Mouse (Mus musculus) frontal cortex, adult (tissue): ENCODE measurements around the gene Fut8.
A peak's percentile ranks its signal among the peaks of the same experiment; 100 is the strongest.

Source experiments
- ATAC-seq: cut with Nextera tagmentation; 2 replicates; pipeline ENCODE4 v1.9.2; 2017; ENCODE audit warnings: mild to moderate bottlenecking, moderate library complexity, mixed read lengths; ENCODE audit not compliant: low TSS enrichment

The Fut8 gene

GRCm38 (mm10) chr12:77237950-77238530 is at the start of gene Fut8:
Gene Fut8, plus strand, starts transcription at chr12:77238125.
- ATAC-seq, result peak; percentile 88

GRCm38 (mm10) chr12:77189161-77189560 is 48.8 kb upstream of the Fut8 start:
- ATAC-seq, result no peak

GRCm38 (mm10) chr12:77189933-77190446 is 47.9 kb upstream of the Fut8 start:
- ATAC-seq, result no peak

- no peak for ATAC-seq
Observed at GRCm38 (mm10) chr12:77191478-77192271, 46.2 kb upstream of the Fut8 start.

- no peak for ATAC-seq
Observed at GRCm38 (mm10) chr12:77192714-77193113, 45.2 kb upstream of the Fut8 start.

- no peak for ATAC-seq
Observed at GRCm38 (mm10) chr12:77193225-77193716, 44.7 kb upstream of the Fut8 start.

GRCm38 (mm10) chr12:77195044-77195443 is 42.9 kb upstream of the Fut8 start:
- no peak for ATAC-seq

GRCm38 (mm10) chr12:77196529-77197095 is 41.3 kb upstream of the Fut8 start:
- ATAC-seq, result no peak

- no peak for ATAC-seq
Observed at GRCm38 (mm10) chr12:77197121-77197599, 40.8 kb upstream of the Fut8 start.

GRCm38 (mm10) chr12:77198253-77198652 is 39.7 kb upstream of the Fut8 start:
- no peak for ATAC-seq

GRCm38 (mm10) chr12:77201461-77202143 is 36.3 kb upstream of the Fut8 start:
- ATAC-seq, result no peak

GRCm38 (mm10) chr12:77203136-77203535 is 34.8 kb upstream of the Fut8 start:
- ATAC-seq, result no peak

- no peak for ATAC-seq
Observed at GRCm38 (mm10) chr12:77206852-77207251, 31.1 kb upstream of the Fut8 start.

- ATAC-seq, result no peak
Observed at GRCm38 (mm10) chr12:77208056-77208455, 29.9 kb upstream of the Fut8 start.

GRCm38 (mm10) chr12:77208576-77209180 is 29.2 kb upstream of the Fut8 start:
- ATAC-seq, result no peak

GRCm38 (mm10) chr12:77211695-77212208 is 26.2 kb upstream of the Fut8 start:
- ATAC-seq, result no peak

GRCm38 (mm10) chr12:77213896-77214564 is 23.9 kb upstream of the Fut8 start:
- no peak for ATAC-seq

- ATAC-seq, result no peak
Observed at GRCm38 (mm10) chr12:77214565-77214909, 23.4 kb upstream of the Fut8 start.

- no peak for ATAC-seq
Observed at GRCm38 (mm10) chr12:77216511-77217192, 21.3 kb upstream of the Fut8 start.

- ATAC-seq, result no peak
Observed at GRCm38 (mm10) chr12:77220616-77221015, 17.3 kb upstream of the Fut8 start.
